Mouse (Mus musculus) kidney, postnatal 25 days (tissue): ENCODE data around the gene Esyt1.
"Not testable (repeated sequence)": the region's sequence is repeated elsewhere in the genome, so short reads cannot be mapped to it uniquely, and the experiment has no call there.

Source experiments
- DNase-seq, 2 experiments: peaks; one replicate each; pipeline ENCODE4 v3.0.0; 2021; ENCODE audit warnings: mixed read lengths in 2 of 2

The Esyt1 gene

DNA sequence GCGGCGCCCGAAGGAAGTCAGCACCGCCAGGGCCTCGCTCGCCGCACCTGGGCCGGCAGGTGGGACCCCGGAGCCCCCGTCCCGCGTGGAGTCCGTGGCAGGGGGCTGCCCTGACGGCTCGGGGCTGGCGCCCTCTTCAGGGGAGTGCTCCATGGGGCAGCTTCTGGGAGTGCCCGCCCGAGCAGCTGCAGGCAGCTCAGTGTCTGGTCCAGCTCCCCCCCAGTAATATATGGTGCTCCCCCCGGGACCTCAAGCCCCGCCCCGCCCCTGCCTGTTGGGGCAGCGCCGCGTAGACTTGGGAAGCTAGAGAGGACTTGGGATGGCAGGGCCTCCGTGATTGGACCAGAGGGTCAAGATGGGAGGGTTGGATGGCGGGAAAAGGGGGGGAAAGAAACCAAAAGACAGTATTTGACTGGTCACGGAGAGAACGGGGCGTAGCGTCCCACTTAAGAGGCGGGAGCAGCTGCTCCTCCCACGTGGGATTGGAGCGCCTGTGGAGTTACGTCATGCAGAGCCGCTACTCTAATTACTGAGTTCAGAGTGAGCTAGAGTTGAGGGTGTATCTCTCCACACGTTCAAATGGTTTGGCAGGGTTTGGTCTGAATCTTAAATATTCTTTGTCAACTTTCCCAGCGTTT lies at the start of gene Esyt1:
Esyt1 (minus strand) TSS at position 201 of the 638 bp plus-strand sequence.
- peak; percentile 95 to 99 for DNase-seq

DNA sequence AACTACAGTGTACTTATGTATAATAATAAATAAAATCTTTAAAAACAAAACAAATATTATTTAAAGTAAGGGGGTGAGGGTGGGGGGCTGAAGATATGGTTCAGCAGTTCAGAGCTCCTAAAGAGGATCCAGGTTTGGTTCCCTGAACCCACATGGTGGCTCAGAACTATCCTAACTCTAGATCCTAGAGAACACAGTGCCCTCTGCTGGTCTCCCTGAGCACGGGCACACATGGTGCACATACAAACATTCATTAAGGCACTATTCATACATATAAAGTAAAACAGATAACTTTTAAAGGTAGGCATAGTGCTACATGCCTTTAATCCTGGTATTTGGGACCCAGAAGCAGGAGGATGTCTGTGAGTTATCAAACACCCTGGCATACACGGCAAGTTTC lies 49.4 kb upstream of the Esyt1 start:
- DNase-seq: peak in 1 of 2 experiments; percentile 30

DNA sequence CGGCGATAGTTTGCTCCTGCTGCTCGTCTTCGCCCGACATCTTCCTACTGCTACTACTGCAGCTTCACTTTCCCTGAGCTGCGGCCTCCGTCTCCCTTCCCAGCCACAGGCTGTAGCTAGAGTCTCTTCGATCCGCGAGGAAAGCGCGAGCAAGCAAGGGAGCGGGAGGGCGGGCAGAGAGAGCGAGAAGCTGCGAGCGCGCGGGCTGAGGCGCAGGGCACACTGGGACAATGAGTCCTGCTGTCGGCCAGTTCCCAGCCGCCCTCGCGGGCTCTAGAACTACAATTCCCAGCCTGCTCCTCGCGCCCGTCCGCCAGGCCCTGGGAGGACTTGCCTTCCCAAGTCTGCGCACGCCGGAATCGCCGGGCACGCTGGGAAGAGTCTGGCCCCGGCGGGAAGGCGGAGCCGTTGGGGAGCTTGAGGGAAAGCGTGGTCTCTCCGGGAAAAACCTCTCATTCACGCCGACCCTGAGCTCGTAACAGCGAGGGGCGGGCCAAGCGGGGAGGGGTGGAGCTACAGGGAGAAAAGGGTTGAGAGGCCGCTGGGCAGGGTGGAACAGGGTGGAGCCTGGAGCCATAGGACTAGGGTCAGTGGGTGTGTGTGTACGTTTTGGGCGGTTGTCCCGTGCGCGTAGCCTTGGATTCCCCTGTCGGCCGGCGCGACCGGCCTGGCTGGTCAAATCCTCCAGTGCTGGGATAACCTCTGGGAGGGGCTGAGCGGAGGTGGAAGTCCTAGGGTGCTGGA lies 40.3 kb upstream of the Esyt1 start, which contains the start of gene Pa2g4:
Pa2g4 (minus strand) TSS at position 200 of the 744 bp plus-strand sequence.
- DNase-seq: peak; percentile 96 to 99

DNA sequence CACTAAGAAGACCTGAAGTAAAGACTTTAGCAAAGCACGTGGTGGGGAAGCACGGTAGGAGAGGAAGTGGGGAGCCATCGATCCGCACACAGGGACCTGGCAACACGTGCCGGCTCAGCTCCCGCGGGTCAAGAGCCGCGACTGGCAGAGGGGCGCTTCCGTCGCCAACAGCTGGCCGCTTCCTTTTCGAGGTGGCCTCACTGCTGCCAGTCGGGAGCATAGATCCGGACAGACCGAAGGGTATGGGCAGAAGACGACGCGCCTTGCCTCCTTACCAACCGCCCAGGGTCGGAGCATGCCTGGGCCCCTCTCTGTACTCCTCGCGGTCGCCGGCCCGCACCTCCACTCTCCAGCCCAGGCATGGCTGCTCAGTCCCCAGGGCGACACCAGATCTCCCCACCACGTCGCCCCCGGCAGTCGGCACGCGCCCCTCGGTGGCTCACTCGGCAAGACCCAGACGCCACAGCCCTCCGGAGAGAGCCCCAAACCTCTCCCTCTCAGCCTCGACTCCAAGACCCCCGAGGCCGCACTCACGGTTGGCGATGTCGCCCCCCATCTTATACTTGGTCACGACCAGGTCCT lies 39.6 kb upstream of the Esyt1 start:
- DNase-seq: peak in 1 of 2 experiments; percentile 63

DNA sequence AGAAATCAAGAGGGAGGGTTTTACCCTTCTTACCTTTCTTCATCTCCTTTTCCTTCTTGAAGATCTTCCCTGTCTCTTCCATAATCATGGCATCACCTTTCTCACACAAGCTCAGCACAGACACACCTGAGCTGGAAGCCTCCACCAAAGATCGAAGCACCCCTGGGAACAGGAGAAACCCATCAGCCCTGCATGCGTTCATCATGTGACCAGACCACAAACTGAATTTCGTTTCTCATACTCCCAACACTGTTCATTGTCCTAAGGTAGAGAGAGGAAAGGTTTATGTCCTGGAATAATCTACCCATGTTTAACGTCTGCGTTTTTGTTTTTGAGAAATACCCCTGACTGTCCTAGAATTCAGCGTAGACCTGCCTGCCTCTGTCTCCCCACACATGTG lies 37.9 kb upstream of the Esyt1 start:
- no peak for DNase-seq

DNA sequence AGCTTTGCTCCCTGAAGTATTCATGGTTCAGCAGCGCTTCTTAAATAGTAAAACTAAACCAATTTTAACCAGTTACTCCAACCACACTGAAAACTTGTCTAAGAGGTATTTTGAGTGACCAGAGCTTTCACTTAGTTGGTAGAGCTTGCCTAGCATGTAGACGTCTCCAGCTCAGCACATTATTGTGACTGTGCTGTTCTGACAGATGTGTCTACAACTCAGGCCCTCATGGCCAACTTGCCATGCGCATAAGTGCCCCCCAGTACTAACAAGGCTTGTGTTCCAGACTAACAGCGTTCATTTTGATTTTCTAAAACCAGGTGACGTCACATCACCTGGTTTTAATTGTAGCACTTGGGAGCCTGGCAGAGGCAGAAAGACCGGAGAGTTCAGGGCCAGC lies 31.3 kb upstream of the Esyt1 start:
- DNase-seq: no peak

DNA sequence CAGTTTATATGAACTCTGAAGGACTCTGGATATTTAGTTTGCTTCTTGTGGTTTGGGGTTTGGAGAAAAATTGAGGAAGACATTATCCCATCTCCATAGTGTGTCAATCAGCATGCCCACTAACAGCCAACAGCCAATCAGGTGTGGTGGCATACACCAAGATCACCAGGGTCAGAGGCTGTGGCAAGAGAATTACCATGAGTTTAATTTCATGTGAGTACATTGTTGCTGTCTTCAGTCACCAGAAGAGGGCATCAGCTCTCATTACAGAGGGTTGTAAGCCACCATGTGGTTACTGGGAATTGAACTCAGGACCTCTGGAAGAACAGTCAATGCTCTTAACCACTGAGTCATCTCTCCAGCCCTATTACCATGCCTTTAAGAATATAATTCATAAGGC lies 30.6 kb upstream of the Esyt1 start:
- DNase-seq: no peak

DNA sequence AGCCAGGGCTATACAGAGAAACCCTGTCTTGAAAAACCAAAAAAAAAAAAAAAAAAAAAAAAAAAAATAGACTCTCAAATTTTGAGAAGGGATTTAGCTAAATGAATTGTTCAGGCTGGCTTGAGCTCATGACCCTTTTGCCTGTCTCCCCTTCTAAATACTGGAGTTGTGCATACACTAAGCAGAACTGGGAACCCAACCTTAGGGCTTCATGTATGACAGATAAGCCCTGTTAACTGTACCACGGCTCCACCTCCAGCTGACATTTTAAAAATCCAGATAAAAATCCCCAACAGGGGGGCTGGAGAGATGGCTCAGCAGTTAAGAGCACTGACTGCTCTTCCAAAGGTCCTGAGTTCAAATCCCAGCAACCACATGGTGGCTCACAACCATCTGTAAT lies 29.9 kb upstream of the Esyt1 start:
- not testable (repeated sequence) for DNase-seq

DNA sequence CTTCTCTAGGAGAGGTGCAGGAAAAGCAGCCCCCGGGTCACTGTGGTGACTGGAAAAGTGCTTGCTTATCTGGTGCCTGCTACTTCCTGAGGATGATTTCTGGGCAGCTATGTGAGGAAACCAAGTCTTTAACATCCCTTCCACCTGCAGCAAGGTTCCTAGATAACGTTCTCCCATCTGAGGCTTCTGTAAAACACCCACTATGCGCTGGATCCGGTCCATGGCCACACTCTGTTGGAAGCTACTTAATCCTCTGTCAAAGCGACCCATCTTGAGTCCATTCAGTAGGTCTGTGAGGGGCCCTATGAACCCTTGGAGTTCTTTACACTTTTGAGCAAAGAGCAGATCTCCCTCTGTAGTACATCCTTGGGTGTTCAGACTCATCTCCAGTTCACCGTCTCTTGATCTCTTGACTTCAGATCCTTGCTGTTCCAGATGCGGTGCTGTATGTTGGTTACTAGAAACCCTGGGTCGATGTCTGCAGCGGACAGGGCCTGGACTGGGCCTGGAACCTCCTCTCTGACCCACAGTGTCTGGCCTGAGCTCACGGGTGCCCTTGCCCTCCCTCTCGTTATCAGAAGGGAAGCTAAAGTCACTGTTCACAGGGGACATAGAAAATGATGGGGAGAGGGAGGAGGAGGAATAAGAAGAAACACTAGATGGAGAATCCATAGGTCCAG lies 24.6 kb upstream of the Esyt1 start:
- DNase-seq: not testable (repeated sequence)

DNA sequence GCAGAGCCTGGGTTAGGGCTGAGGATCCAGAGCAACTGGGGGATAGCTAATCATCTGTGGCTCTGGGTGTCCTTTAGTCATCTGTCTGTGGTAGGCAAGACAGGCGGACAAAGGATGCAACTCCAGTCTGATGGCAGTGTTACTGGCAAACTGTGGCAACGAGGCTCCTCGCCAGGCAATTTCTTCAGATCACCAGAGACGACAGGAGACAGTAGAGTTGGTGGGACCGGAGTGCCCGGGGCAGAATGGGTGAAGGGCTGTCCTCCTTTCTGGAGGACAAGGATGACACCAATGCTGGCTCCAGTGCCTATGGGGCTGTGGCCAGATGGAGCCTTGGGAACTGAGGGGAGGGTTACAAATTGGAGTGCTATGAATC lies 24.0 kb upstream of the Esyt1 start:
- peak in 1 of 2 experiments; percentile 46 for DNase-seq

DNA sequence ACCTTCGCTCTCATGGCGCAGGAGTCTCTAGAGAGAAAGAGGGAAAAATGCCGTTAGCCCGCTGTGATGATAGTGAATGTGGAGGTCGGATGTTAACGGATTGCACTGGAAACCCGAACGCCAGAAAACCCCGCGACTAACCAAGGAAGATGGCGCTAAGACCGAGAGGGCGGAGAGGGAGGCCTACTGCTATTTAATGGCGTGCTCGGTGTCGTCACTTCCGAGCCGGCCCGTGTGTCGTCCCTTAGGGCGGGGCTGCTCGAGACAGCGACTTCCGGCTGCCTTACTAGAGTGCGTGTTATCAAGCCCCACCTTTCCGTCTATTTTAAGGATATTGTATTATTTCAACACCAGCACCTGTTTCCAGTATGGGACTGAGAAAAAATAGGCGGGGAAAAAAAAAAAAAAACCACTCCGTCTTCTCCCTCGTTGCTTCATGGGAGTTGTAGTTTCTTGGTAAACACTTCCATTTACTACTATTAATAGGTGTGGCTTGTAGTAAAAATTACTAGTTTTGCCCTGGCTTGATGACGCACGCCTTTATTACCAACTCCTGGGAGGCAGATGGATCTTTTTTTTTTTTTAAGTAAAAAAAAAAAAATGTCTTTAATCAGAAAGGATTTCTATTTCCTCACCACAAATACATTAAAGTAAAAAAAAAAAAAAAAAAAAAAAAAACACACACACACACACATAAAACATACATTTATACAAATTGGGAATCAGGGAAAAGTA lies 23.4 kb upstream of the Esyt1 start, which contains the start of gene Rpl41:
Rpl41 (minus strand) TSS at position 359 of the 735 bp plus-strand sequence.
- peak; percentile 94 to 97 for DNase-seq

DNA sequence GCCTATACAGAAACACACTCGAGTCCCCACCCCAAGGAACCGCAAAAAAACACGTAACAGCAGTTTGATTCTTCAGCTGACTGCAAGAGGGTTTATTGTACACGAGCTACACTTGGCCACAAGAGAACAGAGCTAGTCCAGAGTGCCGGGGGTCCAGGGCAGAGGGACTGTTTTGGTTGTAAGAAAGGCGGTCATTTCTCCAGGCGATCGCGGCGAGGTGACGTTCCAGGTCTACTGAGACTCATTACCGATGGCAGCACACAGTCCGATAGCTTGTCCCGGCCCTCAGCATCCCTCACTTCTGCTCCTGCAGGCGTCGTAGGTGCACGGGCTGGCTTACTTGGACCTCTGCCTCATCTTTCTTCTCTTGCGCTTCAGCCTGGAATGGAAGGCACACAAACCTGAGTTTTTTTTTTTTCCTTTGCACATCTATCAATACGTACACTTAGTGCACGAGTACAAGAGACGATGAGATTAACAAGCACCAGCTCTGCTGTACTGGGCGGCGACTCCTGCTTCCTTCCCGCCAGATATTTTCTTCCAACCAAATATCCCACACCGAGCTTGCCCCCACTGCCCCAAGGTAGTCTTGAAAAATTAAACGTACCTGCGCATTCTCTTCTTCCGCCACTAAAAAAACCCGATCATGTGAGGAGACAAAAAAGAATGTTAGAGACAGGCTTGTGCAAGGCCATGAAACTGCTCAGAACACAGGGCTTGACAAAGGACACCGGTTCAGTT lies 22.6 kb upstream of the Esyt1 start:
- DNase-seq: not testable (repeated sequence)

DNA sequence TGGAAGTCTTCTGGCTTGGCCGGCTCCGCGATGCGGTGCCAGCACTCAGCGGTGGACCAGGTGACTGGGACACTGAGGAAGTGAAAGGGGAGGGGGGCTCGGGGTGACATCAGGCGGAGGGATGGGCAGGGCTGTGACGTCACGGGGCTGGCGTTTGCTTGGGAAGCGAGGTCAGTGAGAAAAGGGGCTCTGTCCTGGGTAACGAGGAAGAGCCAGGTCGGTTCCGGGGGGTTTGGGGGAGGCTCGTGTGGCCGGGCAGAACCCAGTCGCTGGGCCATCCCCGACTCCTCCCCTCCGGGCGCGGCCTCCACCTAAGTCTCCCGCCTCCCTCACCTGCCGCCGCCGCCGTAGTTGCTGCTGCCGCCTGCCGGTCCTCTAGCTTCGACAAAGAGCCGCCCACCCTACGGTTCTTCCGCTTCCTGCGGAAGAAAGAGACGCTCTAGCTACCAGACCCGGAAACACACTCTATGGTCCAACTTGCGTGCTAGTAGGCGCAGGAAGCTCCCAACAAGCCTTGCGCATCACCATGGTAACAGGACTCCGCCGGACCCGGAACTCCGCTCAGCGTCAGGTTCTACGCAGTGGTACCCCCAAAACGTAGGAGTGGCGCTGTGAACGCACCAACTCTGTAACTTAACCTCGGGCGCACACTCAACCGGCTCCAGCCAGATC lies 21.8 kb upstream of the Esyt1 start, which contains the start of gene Zc3h10:
Zc3h10 (minus strand) TSS at position 414 of the 672 bp plus-strand sequence.
- peak; percentile 93 to 99 for DNase-seq

DNA sequence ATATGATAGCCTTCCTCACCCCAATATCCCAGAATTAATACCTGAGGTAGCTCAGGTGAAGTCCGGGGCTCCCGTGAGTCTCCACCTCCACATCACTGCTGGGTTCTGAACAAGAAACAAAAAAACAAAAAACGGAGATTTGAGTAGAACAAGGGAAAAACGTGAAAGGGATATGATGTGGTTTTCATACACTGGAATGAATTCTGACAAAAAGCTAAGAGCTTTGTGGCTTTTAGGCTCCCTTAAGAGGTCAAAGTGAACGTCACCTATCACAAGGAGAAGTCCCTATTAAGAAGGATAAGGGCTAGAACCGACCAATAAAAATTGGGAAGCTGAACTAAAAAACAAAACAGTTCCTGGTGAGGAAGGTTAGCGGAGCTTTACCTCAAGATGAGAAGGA lies 21.1 kb upstream of the Esyt1 start:
- DNase-seq: no peak

DNA sequence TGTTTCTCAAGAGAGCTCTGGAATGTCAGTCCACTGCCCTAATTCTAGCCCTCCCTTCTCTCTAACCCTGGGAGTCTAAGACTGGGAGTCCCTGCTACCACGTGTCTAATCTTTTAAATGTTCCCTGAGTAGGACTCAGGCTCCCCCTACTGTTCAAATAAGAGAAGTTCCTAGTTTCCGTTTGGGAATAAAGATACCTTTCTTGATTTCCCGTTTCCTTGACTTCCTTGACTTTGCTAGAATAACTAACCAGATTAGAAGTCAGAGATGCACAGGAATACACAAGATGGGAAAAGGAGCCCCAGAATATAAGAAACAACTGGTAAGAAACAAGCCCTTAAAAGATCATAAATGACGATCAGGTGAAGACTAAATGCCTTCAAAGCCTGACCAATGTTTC lies 20.7 kb upstream of the Esyt1 start:
- no peak for DNase-seq

DNA sequence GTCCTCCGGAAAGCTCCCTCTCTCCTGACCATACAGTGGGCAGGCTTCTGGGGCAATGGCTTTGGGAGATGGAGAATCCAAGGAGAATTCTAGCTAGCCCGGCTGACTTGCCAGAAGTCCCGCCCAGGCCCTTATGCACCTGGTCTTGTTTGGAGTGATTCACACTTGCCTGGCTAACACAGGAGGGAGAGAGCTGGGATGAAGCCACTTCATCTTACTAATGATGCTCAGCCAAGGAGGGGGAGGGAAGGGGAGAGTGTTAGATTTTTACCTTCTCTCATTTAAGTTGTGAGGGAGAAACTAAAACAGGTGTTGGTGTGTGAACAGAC lies 19.9 kb upstream of the Esyt1 start:
- DNase-seq: no peak

DNA sequence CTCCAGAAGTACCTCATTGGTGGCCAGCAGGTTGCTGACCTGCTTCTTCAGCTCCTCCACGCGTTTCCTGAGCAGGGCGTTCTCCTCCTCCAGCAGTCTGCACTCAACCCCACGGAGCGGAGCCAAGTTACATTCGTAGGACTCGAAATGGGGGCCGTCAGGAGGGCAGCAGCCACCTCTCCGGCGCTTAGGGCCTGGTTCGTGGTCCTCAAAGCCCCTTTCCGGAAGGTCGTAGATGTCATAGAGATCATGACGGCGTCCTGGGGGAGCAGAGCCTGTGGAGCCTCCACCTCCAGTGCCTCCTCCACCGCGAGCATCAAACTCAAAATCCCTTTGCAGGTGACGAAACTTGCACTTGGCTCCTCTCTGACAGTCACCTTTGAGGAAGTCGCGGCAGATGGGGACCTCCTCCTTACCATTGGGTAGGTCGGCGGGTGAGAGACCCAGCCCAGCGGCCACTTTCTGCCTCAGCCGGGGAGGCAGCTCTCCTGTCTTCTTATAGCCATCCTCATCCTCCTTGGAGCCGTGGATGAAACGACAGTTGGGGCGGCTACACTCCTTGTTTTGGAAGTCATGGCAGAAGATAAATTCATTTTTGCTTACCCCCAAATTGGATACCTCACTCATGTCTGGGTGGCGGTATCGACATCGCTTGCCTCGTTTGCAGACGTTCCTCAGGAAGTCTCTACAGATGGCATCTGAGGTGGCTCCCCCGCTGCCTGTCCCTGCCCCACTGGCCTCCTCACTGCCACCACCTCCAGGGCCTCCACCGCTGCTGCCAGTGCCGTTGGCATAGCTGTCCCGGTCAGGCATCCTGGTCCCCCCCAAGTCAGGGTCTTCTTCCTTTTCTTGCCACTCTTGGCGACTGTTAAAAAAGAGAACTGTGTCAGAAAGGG lies 19.3 kb upstream of the Esyt1 start:
- DNase-seq: peak in 1 of 2 experiments; percentile 39

DNA sequence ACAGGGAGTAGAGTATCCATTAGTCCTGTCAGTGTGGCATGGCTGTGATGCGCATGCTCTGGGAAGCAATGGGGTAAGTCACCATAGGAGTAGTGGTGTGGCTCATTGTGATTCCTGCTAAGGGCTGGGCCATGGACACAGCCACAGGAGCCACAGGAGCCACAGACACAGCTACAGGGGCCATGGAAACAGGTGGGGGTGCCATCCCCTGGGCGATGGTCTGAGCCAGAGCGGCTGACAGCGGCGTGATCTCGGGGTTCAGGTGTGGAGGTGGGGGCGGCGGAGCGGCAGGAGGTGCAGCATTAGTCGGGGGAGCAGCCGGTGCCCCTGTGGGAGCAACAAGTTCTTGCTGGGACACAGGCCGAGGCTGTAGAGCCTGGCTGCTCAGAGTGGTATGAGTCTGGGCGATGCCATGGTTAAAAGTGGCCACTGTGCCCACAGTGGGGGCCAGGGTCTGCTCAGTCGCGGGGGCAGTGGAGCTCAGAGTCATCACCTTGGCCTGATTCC lies 18.5 kb upstream of the Esyt1 start:
- DNase-seq: no peak

DNA sequence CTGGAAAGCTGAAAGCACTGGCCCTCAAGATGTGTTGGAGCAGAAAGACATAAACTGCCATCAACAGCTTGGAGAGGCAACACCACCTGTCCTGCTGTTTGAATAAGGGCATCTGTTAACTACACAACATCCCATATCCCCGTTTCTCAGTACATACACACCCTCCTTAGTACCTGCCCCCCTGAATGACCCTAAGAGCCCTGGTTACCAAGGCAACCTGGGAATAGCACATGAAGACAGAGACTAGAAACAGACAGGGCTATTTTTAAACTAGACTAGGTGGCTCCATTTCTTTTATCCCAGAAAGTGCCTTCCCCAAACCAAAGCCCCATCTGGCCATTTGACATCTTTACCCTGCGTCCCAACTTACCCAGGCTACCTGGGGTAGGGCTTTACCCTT lies 17.4 kb upstream of the Esyt1 start:
- DNase-seq: no peak

DNA sequence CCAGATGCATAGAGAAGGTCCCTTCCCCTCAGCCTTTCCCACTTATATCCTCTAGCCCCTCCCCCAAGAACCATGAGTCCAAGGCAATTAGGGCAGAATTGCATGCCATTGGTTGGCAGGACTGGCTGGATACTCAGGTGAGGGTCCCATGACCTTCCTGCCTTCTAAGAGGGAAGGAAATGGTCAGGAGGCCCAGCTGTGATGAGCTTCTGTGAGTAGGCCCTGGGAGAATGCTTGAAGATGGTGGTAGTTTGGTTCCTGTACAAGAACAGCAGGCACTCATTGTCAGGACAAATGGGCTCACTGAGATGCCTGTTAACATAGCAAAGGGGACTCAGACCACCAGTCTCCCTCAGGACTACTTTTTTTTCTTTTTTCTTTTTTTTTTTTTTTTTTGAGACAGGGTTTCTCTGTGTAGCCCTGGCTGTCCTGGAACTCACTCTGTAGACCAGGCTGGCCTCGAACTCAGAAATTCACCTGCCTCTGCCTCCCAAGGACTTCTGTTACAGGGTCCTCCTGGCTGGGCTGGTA lies 12.7 kb upstream of the Esyt1 start:
- no peak for DNase-seq
